Mouse (Mus musculus) small intestine, adult 2 months (tissue): ENCODE results near the gene Olfr1410.

Experiments
- CTCF ChIP-seq: fragments of 200-500 bp; IDR thresholded peaks from 2 replicates; pipeline ENCODE4 v1.5.1; 2012; ENCODE audit warnings: low read depth, mild to moderate bottlenecking, control low read depth, inconsistent platforms, low read length, moderate library complexity, mixed read lengths; ENCODE audit not compliant: insufficient replicate concordance, insufficient read length; ENCODE audit errors: extremely low read depth
- POLR2A ChIP-seq: fragments of 200-500 bp; IDR thresholded peaks from 2 replicates; pipeline ENCODE4 v1.6.1; 2012; ENCODE audit warnings: low read depth, mild to moderate bottlenecking, control low read depth, inconsistent platforms, low read length, moderate library complexity

- TF ChIP-seq CTCF = no peak
- TF ChIP-seq POLR2A = no peak
Measured at GRCm38 (mm10) chr1:92640393-92640792, 34.8 kb downstream of the Olfr1410 start.
